Mouse (Mus musculus) heart, postnatal 0 days (tissue): ENCODE measurements around the gene Saa3.

Experiments used
- CTCF ChIP-seq: IDR thresholded peaks from 2 replicates; pipeline ENCODE4 v1.5.1; 2016; ENCODE audit warnings: antibody characterized with exemption, control low read depth, low read depth
- EP300 ChIP-seq: IDR thresholded peaks from 2 replicates; pipeline ENCODE4 v1.6.1; 2016; ENCODE audit warnings: antibody characterized with exemption, low read depth

- no peak for TF ChIP-seq CTCF
- no peak for TF ChIP-seq EP300
These were observed 28.7 kb downstream of the Saa3 start for GRCm38 (mm10) chr7:46686827-46687226.
